Mouse (Mus musculus): ENCODE results near the gene Zfp839.
"Not testable (repeated sequence)": the region's sequence is repeated elsewhere in the genome, so short reads cannot be mapped to it uniquely, and the experiment has no call there.

The Zfp839 gene

GRCm38 (mm10) chr12:110840348-110841198, 9.5 kb upstream of the Zfp839 start, which contains the start of gene Mok:
TSS of gene Mok (minus strand) at chr12:110840939.
- ATAC-seq (ENCODE audit: insufficient number of reproducible peaks, low FRiP score, low TSS enrichment), result peak; percentile 77; the same call in 1 of the 2 replicates

- no peak for ATAC-seq (ENCODE audit: insufficient number of reproducible peaks, low FRiP score, low TSS enrichment)
Measured at GRCm38 (mm10) chr12:110841731-110842493, 8.1 kb upstream of the Zfp839 start.

GRCm38 (mm10) chr12:110843194-110844048, 6.6 kb upstream of the Zfp839 start:
- peak; percentile 39; the same call in 1 of the 2 replicates for ATAC-seq (ENCODE audit: insufficient number of reproducible peaks, low FRiP score, low TSS enrichment)

- ATAC-seq (ENCODE audit: insufficient number of reproducible peaks, low FRiP score, low TSS enrichment), result 0 out of 2 replicates have a peak, but pooled peaks have one; percentile 6
Measured at GRCm38 (mm10) chr12:110844227-110845130, 5.6 kb upstream of the Zfp839 start.

- peak; percentile 8; the same call in 1 of the 2 replicates for ATAC-seq (ENCODE audit: insufficient number of reproducible peaks, low FRiP score, low TSS enrichment)
Measured at GRCm38 (mm10) chr12:110845131-110845880, 4.7 kb upstream of the Zfp839 start.

GRCm38 (mm10) chr12:110846191-110846765, 3.8 kb upstream of the Zfp839 start:
- no peak for ATAC-seq (ENCODE audit: insufficient number of reproducible peaks, low FRiP score, low TSS enrichment)

- no peak for ATAC-seq (ENCODE audit: insufficient number of reproducible peaks, low FRiP score, low TSS enrichment)
Measured at GRCm38 (mm10) chr12:110850929-110851256, 840 bp downstream of the Zfp839 start.

- ATAC-seq (ENCODE audit: insufficient number of reproducible peaks, low FRiP score, low TSS enrichment), result no peak
Measured at GRCm38 (mm10) chr12:110851414-110851813, 1.4 kb downstream of the Zfp839 start.

- ATAC-seq (ENCODE audit: insufficient number of reproducible peaks, low FRiP score, low TSS enrichment), result no peak
Measured at GRCm38 (mm10) chr12:110851923-110852322, 1.9 kb downstream of the Zfp839 start.

GRCm38 (mm10) chr12:110854786-110855737, 5.0 kb downstream of the Zfp839 start:
- ATAC-seq (ENCODE audit: insufficient number of reproducible peaks, low FRiP score, low TSS enrichment), result no peak

GRCm38 (mm10) chr12:110857196-110857595, 7.1 kb downstream of the Zfp839 start:
- ATAC-seq (ENCODE audit: insufficient number of reproducible peaks, low FRiP score, low TSS enrichment), result no peak

GRCm38 (mm10) chr12:110858681-110859080, 8.6 kb downstream of the Zfp839 start:
- ATAC-seq (ENCODE audit: insufficient number of reproducible peaks, low FRiP score, low TSS enrichment), result not testable (repeated sequence)

GRCm38 (mm10) chr12:110860293-110860692, 10.2 kb downstream of the Zfp839 start:
- no peak for ATAC-seq (ENCODE audit: insufficient number of reproducible peaks, low FRiP score, low TSS enrichment)

- no peak for ATAC-seq (ENCODE audit: insufficient number of reproducible peaks, low FRiP score, low TSS enrichment)
Measured at GRCm38 (mm10) chr12:110861256-110861655, 11.2 kb downstream of the Zfp839 start.

GRCm38 (mm10) chr12:110864008-110864407, 14.0 kb downstream of the Zfp839 start:
- ATAC-seq (ENCODE audit: insufficient number of reproducible peaks, low FRiP score, low TSS enrichment), result no peak

- no peak for ATAC-seq (ENCODE audit: insufficient number of reproducible peaks, low FRiP score, low TSS enrichment)
Measured at GRCm38 (mm10) chr12:110865571-110865970, 15.5 kb downstream of the Zfp839 start.

GRCm38 (mm10) chr12:110865989-110866388, 15.9 kb downstream of the Zfp839 start:
- peak; percentile 58; the same call in 1 of the 2 replicates for ATAC-seq (ENCODE audit: insufficient number of reproducible peaks, low FRiP score, low TSS enrichment)
